Mouse (Mus musculus): ENCODE measurements around the gene 2510009E07Rik.

- TF ChIP-seq CTCF (IDR thresholded peaks at IDR 0.05; ENCODE audit: insufficient read depth, low read depth, low read length) (no peak), POLR2A (IDR thresholded peaks at IDR 0.05; ENCODE audit: insufficient read depth, low read depth, low read length) (no peak)
Observed at GRCm38 (mm10) chr16:21637201-21637819, 57.2 kb downstream of the 2510009E07Rik start.
